Mouse (Mus musculus) kidney, adult 2 months (tissue): ENCODE data around the gene Mrps27. TPM values are rescaled to one million over a fixed set of nuclear protein-coding genes. Genes with fewer than 3 reads are reported as not detected.

ENCODE experiments used
- DNase-seq: peaks from one replicate; pipeline ENCODE4 v3.0.0; 2021
- H3K27ac ChIP-seq: fragments of 200-500 bp; 2 replicates; pipeline ENCODE4 v1.5.1; 2012; ENCODE audit warnings: low read depth, low read length, control low read depth, inconsistent platforms; ENCODE audit not compliant: insufficient read depth
- H3K27me3 ChIP-seq: fragments of 200-500 bp; replicated peaks from 2 replicates; pipeline ENCODE4 v1.6.1; 2012; ENCODE audit warnings: mild to moderate bottlenecking, moderate library complexity, low read length, inconsistent platforms; ENCODE audit not compliant: control insufficient read depth, insufficient read depth
- H3K36me3 ChIP-seq: fragments of 200-500 bp; 2 replicates; pipeline ENCODE4 v1.6.1; 2012; ENCODE audit warnings: mild to moderate bottlenecking, moderate library complexity, low read length, inconsistent platforms; ENCODE audit not compliant: control insufficient read depth, insufficient read depth
- H3K4me1 ChIP-seq: fragments of 200-500 bp; 2 replicates; pipeline ENCODE4 v1.6.1; 2011; ENCODE audit warnings: low read length; ENCODE audit not compliant: control insufficient read depth, insufficient read depth
- H3K4me3 ChIP-seq: fragments of 200-500 bp; 2 replicates; pipeline ENCODE4 v1.5.1; 2011; ENCODE audit warnings: mild to moderate bottlenecking, low read depth, low read length, control low read depth; ENCODE audit not compliant: insufficient read depth
- CTCF ChIP-seq: fragments of 200-500 bp; conservative IDR thresholded peaks from 2 replicates; pipeline ENCODE4 v1.5.1; 2011; ENCODE audit warnings: low read depth, mild to moderate bottlenecking, control low read depth, low read length, moderate library complexity, mixed read lengths; ENCODE audit not compliant: insufficient read depth, insufficient read length
- POLR2A ChIP-seq: fragments of 200-500 bp; IDR thresholded peaks from one replicate; pipeline ENCODE4 v1.6.1; 2011; ENCODE audit warnings: low read depth, low read length, control low read depth
- whole genome bisulfite sequencing: fragments of 180-500 bp; shearing (Covaris S2); methylation state at CpG from one replicate; pipeline ENCODE4 v1.1.7; 2018; 5-methylcytosine and 5-hydroxymethylcytosine counted together
- polyA plus RNA-seq: library from polyadenylated mRNA; depleted of rRNA; stranded (reverse); fragments of >200 nt; gene quantifications from 2 replicates; pipeline ENCODE4 v1.2.3, GENCODE M21; 2012

The Mrps27 gene
- polyA plus RNA-seq, 1 experiment = 26.7 TPM

- no peak overlapping the region for H3K4me3 ChIP-seq
- H3K36me3 ChIP-seq = no peaks in the 10 kb centered on the region
- 73% methylated on average over 14 of the region's 14 CpGs for WGBS
- H3K4me1 ChIP-seq = peaks cover 6% of the 10 kb centered on the region; the same call in 1 of the 2 replicates
- H3K27me3 ChIP-seq = no peaks in the 10 kb centered on the region
- no peak for TF ChIP-seq POLR2A
- TF ChIP-seq CTCF = no peak
- DNase-seq = no peak
- no peak overlapping the region for H3K27ac ChIP-seq
Observed at GRCm38 (mm10) chr13:99410611-99411515, 66.3 kb downstream of the Mrps27 start.

DNA sequence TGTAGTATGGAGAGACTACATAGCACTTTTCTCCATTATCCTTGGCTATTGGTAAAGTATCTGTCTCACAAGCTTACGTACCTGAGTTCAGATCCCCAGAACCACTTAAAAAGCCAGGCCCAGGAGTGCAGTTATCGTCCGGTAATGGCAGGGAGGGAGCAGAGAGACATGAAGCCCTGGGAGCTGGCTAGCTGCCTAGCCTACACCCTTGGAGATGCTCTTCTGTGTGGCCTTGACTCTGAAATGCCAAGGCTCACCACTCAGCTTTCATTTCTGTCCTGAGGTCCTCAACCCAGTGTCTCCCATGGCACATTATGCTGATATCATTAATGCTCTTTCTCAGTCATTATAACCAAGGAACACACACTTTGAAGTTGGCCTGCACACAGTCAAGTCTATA, 67.2 kb downstream of the Mrps27 start:
- Histone ChIP-seq H3K4me3 (no peak overlapping the region), H3K36me3 (no peaks in the 10 kb centered on the region), H3K27me3 (no peaks in the 10 kb centered on the region), H3K27ac (peak overlapping the region; percentile 59; the same call in 1 of the 2 replicates), H3K4me1 (peaks cover 6% of the 10 kb centered on the region; the same call in 1 of the 2 replicates)
- no peak for DNase-seq
- TF ChIP-seq POLR2A (no peak), CTCF (no peak)
- 84% methylated on average over 3 of the region's 3 CpGs for WGBS

- WGBS = 44% methylated on average over 11 of the region's 11 CpGs
- no peak for TF ChIP-seq CTCF
- no peak for TF ChIP-seq POLR2A
- Histone ChIP-seq H3K27me3 (no peaks in the 10 kb centered on the region), H3K36me3 (no peaks in the 10 kb centered on the region), H3K4me3 (no peak overlapping the region; the same call in 1 of the 2 replicates), H3K4me1 (peaks cover 6% of the 10 kb centered on the region; the same call in 1 of the 2 replicates), H3K27ac (peak overlapping the region; percentile 59; the same call in 1 of the 2 replicates)
- DNase-seq = peak; percentile 69
Observed at GRCm38 (mm10) chr13:99412477-99413080, 68.0 kb downstream of the Mrps27 start.

- H3K4me1 ChIP-seq = peaks cover 6% of the 10 kb centered on the region; the same call in 1 of the 2 replicates
- 76% methylated on average over 13 of the region's 13 CpGs for WGBS
- no peaks in the 10 kb centered on the region for H3K27me3 ChIP-seq
- H3K27ac ChIP-seq = no peak overlapping the region
- TF ChIP-seq POLR2A (no peak), CTCF (no peak)
- no peak for DNase-seq
- H3K36me3 ChIP-seq = no peaks in the 10 kb centered on the region
- H3K4me3 ChIP-seq = no peak overlapping the region
Observed at GRCm38 (mm10) chr13:99413481-99414351, 69.1 kb downstream of the Mrps27 start.

- Histone ChIP-seq H3K27ac (no peak overlapping the region), H3K27me3 (no peaks in the 10 kb centered on the region), H3K4me3 (no peak overlapping the region), H3K36me3 (no peaks in the 10 kb centered on the region), H3K4me1 (peaks cover 6% of the 10 kb centered on the region; the same call in 1 of the 2 replicates)
- TF ChIP-seq POLR2A (no peak), CTCF (no peak)
- no peak for DNase-seq
- WGBS = 66% methylated on average over 10 of the region's 10 CpGs
Observed at GRCm38 (mm10) chr13:99414352-99414742, 69.8 kb downstream of the Mrps27 start.

DNA sequence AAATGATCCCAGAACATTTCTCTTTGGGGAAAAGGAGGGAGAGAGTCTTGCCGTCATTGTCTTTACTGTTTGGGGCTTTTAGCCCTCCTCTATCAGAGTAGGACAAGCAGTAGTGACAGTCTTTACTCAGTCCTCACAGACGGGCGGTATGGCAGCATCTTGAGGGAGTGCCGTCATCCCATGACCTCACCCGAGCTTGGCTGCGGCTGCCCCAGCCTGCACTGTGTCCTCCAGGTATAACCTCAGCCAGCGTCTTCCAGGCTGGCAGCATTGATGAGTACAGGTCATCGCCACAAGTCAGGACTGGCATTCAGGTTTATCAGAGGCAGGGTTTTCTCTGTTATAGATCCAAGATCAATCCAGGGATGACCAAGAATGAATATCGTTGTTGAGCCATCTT, 72.0 kb downstream of the Mrps27 start:
- Histone ChIP-seq H3K4me3 (no peak overlapping the region), H3K36me3 (no peaks in the 10 kb centered on the region), H3K27ac (no peak overlapping the region), H3K4me1 (peaks cover 6% of the 10 kb centered on the region; the same call in 1 of the 2 replicates), H3K27me3 (no peaks in the 10 kb centered on the region)
- 84% methylated on average over 9 of the region's 9 CpGs for WGBS
- TF ChIP-seq POLR2A = no peak
- TF ChIP-seq CTCF = no peak
- DNase-seq = no peak
